Mouse (Mus musculus) spleen, adult 12 weeks (tissue): ENCODE data around the gene Sgca.
A peak's percentile ranks its signal among the peaks of the same experiment; 100 is the strongest.

Source experiments
- DNase-seq: peaks from one replicate; pipeline ENCODE4 v3.0.0; 2022; ENCODE audit warnings: low spot score

The Sgca gene

DNA sequence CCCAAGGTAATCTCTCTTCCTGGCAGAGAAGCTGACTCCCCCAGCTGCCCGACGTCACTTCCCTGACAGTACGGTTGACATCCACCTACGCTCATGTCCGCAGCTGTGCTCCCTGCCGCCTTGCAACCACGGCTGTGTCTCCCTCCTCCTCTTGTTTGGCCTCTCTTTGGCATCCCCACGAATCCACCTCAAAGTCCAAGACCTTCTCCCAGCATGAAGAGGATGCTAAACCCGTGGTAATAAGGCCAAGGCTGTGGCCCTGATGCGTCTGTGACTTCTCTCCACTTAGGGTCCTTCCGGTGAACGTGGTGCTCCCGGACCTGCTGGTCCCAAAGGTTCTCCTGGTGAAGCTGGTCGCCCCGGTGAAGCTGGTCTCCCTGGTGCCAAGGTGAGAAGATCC is 33.1 kb downstream of the Sgca start:
- no peak for DNase-seq

DNA sequence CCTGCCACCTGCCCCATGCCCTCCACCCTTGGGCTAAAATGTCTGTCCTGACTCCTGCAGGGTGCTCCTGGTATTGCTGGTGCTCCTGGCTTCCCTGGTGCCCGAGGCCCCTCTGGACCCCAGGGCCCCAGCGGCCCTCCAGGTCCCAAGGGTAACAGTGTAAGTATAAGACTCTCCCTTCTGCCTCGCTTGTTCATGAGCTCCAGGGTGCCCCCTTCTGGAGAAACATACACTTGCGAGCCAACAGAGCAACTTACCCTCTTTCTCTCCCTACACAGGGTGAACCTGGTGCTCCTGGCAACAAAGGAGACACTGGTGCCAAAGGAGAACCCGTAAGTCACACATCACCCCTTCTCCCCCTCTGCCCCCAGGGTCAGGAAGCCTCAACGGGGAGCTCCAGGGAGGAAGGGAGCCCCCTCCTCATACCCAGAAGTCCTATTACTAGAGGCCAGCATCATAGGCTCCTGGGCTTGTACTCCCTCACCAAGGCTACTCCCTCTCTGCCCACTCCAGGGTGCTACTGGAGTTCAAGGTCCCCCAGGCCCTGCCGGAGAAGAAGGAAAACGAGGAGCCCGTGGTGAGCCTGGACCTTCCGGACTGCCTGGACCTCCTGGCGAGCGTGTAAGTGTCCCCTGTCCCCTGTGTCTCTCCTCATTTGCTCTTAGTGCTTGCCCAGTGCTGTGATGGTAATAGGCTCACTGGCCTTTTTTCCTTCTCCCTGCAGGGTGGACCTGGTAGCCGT is 33.7 kb downstream of the Sgca start:
- DNase-seq: peak; percentile 29

DNA sequence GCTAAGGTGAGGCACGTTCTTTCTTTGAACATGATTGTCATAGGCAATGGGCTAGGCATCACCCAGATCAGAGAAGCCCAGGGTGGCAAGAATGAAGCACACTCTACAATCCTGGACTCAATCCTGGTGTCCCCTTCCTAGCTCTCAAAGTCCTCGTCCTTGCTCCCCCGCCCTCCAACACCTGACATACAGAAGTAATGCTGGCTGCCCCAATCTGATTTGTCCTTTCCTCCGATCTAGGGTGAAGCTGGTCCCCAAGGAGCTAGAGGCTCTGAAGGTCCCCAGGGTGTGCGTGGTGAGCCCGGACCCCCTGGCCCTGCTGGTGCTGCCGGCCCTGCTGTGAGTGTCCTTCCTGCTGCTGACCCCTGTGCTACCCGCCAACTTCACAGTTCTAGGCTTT is 34.4 kb downstream of the Sgca start:
- no peak for DNase-seq

DNA sequence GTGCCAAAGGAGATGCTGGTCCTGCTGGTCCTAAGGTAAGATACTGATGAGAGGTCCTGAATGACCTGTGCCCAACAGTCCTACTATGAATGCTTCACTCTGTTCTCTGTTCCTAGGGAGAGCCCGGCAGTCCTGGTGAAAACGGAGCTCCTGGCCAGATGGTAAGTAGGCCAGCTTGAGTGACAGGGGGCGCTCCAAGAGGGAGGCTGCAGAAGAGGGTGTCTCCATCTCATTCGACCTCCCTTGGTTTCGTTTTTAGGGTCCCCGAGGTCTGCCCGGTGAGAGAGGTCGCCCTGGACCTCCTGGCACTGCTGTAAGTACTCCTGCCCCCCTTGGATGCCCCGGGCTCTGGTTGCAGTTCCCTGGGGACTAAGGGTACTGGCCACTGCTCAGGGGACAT is 35.0 kb downstream of the Sgca start:
- no peak for DNase-seq

DNA sequence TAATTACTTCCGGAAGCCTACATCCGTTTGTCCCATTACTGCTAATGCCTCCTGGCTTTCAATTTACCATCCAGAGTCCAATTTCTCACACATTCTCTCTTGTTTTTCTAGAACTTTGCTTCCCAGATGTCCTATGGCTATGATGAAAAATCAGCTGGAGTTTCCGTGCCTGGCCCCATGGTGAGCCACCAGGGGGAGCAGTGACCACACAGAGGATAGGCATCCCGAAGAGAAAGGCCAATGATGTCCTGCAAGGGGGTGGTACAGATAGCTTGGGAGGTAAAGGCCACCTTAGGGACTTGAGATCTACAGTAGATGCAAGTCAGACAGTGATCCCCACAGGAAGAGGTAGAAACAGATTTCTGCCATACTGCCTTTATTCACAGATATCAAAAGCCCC is 36.8 kb downstream of the Sgca start:
- peak; percentile 36 for DNase-seq

DNA sequence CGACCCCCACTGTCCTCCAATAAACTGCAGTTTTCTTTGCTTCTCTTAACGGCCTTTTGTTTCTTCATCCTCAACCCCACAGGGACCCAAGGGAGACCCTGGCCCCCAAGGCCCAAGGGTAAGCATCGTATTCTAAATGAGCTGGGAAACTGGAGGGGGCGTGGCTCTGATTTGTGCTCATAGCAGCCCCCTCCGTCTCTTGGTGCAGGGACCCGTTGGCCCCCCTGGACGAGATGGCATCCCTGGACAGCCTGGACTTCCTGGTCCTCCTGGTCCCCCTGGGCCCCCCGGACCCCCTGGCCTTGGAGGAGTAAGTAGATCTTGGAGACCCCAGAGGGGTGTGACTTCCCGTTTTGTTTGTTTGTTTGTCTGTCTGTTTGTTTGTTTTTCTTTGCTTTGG is 37.8 kb downstream of the Sgca start:
- DNase-seq: no peak

DNA sequence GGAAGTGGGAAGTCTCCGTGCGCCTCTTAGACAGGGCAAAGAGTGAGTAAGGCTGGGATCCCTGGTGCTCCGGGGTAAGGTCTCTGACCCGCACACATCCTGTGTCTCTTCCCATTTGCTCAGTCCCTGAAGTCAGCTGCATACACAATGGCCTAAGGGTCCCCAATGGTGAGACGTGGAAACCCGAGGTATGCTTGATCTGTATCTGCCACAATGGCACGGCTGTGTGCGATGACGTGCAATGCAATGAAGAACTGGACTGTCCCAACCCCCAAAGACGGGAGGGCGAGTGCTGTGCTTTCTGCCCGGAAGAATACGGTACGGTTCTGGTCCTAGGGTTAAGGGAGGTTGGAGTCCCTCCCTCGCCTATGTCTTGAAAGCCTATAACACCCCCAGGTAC is 38.3 kb downstream of the Sgca start:
- DNase-seq: no peak

DNA sequence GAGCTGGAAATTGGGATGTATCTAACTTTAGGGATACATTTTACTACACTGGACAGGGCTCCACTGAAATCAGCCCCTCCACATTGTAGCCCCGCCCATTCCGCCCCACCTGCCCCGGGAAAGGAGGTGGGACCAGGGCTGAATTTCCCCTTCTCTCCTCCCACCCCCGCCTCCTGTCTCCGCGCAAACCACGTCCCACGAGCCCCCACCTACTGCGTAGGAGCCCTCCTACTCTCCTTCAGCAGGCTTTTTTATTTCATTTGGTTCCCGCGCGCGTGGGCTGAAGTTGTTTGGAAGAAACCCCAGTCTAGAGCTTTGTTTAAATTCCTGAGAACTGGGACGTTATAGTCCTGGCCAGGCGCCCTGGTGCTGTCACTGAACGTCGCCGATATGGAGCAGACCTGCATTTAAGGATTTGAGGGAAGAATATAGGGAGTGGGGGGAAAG is 38.8 kb downstream of the Sgca start:
- DNase-seq: no peak

DNA sequence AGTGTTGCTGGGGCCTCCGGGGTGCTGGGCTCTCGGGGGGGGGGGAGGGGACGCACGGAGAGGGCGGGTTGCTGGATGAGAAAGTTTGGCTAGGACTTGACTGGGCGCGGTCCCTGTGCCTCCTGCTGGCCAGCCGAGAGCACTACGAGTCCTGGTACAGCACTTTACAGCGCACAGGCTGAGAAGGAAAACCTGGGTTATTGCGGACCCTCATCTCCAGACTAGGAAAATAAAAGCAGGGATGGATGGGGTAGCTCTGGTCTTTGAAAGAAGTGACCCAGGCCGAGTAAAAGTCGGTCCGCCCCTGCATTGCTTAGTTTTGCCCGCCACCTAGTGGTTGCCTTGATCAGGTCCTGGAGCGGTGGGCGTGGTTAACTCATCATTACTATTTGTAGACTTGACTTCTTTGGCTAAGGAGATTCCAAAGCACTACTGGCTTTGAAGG is 39.3 kb downstream of the Sgca start:
- peak; percentile 72 for DNase-seq

DNA sequence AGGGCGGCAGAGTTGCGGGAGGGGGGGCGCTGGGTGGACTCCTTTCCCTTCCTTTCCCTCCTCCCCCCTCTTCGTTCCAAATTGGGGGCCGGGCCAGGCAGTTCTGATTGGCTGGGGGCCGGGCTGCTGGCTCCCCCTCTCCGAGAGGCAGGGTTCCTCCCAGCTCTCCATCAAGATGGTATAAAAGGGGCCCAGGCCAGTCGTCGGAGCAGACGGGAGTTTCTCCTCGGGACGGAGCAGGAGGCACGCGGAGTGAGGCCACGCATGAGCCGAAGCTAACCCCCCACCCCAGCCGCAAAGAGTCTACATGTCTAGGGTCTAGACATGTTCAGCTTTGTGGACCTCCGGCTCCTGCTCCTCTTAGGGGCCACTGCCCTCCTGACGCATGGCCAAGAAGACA is 40.1 kb downstream of the Sgca start, which contains the start of gene Col1a1:
Col1a1 (plus strand) TSS at position 180 of the 400 bp plus-strand sequence.
- no peak for DNase-seq

DNA sequence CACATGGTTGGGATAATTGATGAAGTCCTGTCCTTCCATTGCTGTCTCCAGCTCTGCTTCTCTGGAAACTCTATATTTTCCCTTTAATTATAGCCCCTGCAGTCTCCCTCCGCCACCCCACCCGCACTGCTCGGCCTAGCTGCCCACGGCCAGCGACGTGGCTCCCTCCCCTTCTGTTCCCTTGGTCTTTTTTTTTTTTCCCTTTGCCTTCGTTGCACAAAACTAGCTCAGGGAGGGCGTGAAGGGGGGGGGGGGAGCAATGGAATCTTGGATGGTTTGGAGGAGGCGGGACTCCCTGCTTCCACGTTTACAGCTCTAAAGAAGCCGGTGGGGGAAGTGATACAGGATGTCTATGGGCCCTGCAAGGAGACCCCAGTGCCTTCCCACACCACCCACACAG is 41.6 kb downstream of the Sgca start:
- no peak for DNase-seq

DNA sequence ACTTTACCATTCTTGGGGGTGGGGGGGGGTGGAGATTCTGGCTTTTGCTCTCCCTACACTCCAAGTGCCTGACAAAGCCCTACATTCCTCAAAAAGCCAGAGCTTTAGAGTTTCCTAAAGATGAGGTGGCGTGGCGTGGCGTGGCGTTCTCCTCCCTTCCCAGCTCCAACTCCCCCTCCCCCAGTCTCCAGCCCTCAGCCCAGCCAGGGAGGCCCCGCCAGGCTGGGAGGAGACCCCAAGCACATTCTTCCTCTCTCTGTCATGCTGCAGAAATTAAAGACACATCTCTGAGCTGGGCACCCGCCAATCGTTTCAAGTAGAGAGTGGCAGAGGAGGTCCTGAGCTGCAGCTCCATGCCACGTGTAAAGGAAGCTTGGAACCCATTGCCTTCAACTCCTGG is 42.5 kb downstream of the Sgca start:
- no peak for DNase-seq

DNA sequence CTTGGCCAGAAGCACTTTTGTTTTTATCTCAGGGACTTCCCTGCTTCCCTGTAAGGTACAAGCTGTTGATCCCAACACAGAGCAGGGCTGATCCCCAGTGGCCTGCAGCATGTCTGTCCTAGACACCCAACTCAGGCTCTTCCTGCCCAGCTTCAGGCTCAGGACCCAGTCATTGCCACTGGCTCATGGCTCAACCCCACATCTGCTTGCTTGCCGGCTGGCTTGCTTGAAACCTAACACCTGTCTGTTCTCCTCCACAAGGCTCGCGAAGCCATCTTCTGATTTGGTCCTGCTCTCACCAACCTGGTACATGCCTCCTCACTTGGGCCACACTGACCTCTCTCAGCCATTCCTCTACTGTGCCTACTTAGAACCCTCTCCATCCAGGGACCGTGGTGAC is 46.0 kb downstream of the Sgca start:
- DNase-seq: no peak

DNA sequence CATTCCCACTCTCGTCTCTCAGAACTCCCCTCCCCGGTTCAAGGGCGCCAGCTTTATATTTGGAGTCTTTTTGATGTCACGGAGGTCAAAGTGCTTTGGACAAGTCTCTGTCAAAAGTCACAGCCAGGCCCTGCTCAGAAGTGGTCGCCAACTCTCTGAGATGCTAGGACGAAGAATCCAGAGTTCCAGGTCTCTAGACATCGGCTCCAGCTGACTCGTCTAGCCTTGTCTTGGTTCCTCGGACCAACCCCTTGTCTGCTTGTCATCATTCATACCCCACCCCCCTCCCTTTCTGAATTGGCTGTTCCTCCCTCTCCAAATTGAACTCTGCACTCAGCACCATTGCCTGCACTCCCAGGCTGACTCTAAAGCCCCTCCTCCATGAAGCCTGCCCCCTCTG is 46.5 kb downstream of the Sgca start:
- DNase-seq: no peak

DNA sequence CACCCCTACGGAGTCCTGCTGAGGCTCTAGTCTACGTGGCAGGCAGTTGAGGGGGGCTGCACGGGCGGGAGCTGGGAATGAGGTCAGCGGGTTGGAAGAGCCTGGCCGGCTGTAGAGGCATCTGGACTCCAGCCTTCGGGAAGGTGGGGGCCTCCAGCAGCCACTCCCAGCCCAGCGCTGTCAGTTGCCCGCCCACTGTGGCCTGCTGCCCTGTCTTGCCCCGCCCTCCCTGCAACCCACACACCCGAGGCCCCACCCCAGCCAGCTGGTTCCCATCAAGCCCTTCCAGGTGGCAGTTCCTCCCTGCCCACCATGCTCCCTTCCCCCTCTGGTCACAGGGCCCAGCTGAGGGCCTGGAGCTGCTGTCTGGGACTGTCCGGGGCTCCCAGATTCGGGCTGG is 47.3 kb downstream of the Sgca start:
- DNase-seq: no peak

DNA sequence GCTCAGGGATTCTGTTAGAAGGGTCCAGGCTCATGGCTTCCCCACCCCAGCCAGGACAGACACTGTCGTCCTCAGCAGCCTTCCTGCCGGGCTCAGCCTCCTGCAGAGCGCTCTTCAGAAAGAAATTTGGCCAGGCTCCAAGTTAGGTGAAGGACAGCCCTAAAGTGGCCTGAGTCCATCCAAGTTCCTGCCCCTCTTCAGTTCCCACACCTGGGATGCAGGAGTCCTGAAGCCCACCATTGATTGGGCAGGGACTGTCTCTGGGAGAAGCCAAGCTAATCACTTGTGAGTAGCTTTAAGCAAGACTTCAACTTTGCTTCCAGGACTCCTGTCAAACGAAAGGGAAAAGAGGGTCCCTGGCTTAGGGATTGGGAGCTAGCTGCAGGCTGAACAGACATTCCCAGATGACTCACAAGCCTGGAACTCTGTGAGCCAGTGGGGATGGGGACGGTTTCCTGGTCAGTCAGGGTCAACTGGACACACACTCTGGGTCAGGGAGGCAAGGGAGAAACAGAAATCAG is 48.3 kb downstream of the Sgca start:
- DNase-seq: no peak

DNA sequence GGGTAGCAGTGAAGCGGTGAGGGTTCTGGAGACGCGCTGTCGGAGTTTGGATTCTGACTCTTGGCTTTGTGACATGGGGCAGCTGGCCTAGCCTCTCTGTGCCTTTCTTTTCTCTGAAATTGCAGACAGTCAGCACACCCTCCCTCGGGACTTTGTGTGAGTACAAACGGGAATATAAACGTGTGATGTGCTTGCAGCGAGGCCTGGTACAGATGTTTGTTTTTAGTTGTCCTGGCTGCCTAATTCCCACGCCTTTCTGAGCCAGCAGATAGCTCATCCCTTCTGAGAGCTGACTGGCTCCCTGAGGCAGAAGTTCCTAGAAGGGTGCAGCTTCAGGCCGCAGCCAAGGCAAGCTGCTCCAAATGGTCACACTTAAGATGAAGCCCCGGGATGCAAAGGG is 49.7 kb downstream of the Sgca start:
- DNase-seq: no peak

DNA sequence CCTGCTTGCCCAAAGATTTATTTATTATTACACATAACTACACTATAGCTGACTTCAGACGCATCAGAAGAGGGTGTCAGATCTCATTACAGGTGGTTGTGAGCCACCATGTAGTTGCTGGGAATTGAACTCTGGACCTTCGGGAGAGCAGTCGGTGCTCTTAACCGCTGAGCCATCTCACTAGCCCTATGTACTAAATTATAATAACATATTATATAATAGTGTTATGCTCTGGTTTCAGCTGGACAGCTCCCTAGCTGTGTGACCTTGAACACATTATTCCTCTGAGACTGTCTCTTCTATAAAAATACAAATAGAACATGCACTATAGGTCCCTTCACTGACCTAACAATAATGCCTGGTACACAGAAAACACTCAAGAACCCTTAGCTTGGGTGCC is 51.1 kb downstream of the Sgca start:
- DNase-seq: no peak

DNA sequence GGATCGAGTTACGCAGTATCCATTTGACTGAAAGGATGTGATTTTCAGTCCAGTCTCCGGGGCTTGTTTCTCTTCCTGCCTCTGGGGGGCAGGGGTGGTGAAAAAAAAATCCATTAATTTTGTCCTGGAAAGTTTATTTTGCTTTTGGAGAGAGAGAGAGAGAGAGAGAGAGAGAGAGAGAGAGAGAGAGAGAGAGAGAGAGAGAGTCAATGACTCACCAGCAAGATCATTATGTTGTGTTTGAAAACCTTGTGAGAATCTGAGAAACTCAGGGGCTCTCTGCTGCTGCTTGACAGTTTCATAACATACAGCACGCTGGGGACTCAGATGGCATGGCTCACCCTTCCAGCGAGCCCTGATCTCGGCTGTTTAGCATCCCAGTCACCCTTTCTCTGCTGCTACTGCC is 55.1 kb downstream of the Sgca start:
- DNase-seq: no peak

DNA sequence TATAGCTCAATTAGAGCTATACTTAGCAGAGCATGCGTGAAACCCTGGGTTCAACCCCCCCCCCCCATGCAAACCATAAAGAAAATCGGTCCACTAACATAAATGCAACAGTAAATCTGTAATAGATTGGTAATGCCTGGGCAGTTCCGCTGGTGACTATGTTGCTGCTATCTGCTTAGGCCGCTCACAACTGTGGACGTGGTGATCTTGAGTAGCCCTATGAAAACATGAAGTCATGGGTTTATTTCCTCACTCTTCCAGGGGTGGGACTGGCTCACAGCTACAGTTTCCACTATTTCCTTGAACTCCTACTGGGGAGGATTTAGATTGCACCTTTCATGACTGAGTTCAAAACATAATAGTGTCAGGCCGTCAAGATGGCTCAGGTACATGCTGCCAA is 58.4 kb downstream of the Sgca start:
- DNase-seq: no peak

DNA sequence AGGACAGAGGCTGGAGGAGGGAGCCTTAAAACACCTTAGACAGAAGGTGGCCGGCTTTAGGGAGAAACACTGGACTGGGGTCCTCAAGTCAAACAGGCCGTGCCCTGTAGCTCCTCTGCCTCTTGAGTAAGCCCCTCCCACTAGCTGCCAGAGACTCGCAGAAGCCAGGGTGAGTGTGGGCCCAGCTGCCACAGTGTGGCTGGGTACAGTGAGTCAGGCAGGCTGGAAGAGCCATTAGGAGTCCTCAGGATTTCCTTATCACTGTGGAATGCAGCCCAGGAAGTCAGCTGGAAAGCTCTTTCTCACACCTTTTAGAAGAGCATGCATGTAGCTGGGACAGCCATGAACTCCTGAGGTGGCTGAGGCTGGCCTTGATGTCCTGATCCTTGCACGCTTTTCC is 59.6 kb downstream of the Sgca start:
- DNase-seq: no peak

DNA sequence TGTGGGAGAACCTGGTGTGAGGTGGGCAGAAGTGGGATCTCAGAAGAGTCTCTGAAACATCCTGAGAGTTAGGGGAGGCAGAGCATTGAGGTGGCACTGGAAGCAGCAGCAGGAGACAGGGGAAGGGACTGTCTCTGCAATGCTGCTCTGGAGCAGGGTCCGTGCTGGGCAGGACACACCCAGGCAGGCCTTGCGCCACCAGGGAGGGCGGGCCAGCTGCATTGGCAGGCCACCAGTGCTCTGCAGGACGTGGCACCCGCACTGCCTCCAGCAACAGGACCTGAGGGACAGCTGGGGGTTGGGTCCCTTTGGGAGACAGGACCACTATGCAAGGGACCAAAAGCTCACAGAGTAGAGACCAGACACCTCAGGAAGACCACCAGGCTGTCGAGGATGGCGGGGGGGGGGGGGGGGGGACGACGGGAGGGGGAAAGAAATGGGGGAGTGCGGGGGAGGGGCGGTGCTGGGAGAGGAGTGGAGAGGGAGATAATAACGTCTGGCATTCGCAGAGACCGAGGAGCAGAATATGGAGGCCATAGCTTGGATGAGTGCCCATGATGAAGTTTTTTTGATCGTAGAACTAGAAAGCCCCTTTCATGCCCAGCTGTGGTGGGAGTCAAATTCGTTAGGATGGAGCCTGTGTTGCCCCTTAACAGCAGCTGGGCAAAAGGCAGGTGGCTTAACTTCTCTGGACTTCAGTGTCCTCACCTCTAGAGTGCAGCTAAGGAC is 60.3 kb downstream of the Sgca start:
- DNase-seq: no peak

DNA sequence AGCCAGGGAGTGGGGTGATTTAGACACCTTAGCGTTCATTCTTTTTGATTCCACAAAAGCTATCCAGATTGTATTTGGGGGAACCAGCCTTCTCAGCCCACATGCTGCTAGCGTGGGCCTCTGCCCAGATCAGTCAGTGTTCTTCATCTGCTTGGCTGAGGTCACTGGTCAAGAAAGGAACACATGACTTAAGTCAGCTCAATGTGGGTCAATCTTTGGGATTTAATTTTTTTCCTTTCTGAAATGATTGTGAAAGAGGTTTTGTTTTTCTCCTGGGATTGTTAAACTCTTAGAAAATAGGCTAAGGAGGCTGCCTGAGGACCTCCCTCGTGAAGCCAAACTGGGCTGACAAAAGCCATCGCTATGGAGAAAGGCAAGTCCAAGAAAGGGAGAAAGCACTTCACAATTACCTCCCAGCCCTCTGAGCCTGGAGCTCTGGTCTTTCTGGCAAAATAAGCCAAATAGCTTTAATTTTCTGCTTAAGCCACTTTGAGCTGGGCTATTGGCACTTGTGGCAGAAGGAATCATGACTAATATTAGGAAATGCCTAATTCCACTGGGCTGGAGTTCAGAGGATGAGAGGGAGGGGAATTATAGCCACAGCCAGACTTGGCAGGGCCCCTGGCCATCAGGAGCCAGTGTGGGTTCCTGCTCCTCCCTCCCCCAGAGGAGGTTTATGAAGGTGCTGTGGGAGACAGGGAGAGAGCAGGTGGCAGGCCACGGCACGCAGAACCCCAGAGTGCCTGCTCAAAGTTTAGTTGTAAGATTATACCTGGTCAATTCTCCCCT is 62.6 kb downstream of the Sgca start:
- no peak for DNase-seq
